Mouse (Mus musculus) CD8-positive naive resting alpha-beta T cell, adult 2 months (primary cell): ENCODE measurements around the gene Magee2.
"Not testable (repeated sequence)": the region's sequence is repeated elsewhere in the genome, so short reads cannot be mapped to it uniquely, and the experiment has no call there.

Source experiments
- DNase-seq, 2 experiments: peaks; one replicate each; pipeline ENCODE4 v3.0.0; 2022; ENCODE audit warnings: low read depth in 2 of 2, low spot score in 2 of 2

Magee2 gene

DNA sequence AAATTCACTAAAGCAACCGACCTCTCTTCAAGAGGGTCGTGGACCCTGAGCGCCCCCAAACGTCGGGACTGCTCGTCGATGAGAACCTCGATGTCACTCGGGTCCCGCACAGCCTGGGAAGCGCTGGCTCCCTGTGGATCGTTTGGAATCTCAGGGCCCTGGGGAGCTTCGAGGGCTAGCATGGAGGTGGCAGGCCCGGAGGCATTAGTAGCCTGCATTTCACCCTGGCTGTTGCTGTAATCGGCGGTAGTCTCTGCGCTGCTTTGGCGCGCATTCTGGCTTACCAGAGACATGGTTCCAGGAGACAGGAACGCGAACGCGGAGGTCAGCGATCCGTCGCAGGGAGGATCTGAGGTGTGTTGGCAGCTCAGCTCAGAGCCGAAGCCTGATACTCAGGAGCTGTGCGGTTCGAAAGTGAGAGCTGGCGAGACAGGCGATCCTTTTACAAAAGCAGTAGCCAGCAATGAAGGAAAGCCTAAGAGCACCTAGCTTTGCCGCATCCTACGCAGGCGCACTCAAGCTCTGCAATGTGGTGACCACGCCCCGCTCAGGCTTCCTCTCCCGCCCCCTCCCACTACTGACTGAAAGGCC lies at the start of gene Magee2:
TSS of gene Magee2 (minus strand) at position 517 of the 591 bp plus-strand sequence.
- no peak for DNase-seq

- DNase-seq = no peak
Observed at GRCm38 (mm10) chrX:104853610-104854009, 3.5 kb downstream of the Magee2 start.

GRCm38 (mm10) chrX:104817583-104817982 lies 39.5 kb downstream of the Magee2 start:
- DNase-seq = not testable (repeated sequence)

- not testable (repeated sequence) for DNase-seq
Observed at GRCm38 (mm10) chrX:104816987-104817386, 40.1 kb downstream of the Magee2 start.

DNA sequence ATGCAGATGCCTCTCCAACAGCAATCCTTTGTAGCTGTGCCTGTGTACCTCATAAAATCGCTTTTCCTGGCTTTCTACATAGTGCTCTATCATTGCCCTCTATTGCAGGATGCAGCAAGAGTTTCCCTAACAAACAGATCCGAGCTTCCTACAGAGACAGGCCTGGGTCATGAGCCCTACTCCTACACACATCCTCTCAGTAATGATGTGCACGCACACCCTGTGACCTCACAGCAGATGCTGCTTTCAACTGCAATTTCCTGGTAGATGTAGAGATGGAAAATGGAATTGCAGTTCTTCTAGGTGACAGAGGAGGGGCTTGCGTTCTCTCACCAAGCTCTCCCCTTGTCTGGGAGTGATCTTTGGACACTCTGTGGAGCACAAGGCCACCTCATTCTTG lies 43.4 kb downstream of the Magee2 start:
- not testable (repeated sequence) for DNase-seq
